Mouse (Mus musculus): ENCODE results near the gene Cds2. TPM values are rescaled to one million over a fixed set of nuclear protein-coding genes. Genes with fewer than 3 reads are reported as not detected.

Cds2 gene
- polyA plus RNA-seq, 1 experiment, result 76.5 TPM

- under 1% methylated on average over 47 of the region's 47 CpGs for WGBS
- peak; percentile 56 for DNase-seq
- TF ChIP-seq CTCF (IDR thresholded peaks at IDR 0.05; ENCODE audit: insufficient read depth, low read length) (no peak), POLR2A (IDR thresholded peaks at IDR 0.05; ENCODE audit: borderline replicate concordance, extremely low read depth, low read depth, low read length) (no peak)
- H3K4me3 ChIP-seq (replicated peaks; ENCODE audit: extremely low read depth, low read depth, low read length), result peak overlapping the region; percentile 87
- peaks cover 5% of the 10 kb centered on the region for H3K4me1 ChIP-seq (ENCODE audit: control insufficient read depth, insufficient read depth, low read length)
Measured at GRCm38 (mm10) chr2:132263421-132264265, 695 bp downstream of the Cds2 start.

GRCm38 (mm10) chr2:132264266-132264710, 1.3 kb downstream of the Cds2 start:
- no peak for DNase-seq
- H3K4me3 ChIP-seq (replicated peaks; ENCODE audit: extremely low read depth, low read depth, low read length), result peak overlapping the region; percentile 87
- peaks cover 8% of the 10 kb centered on the region for H3K4me1 ChIP-seq (ENCODE audit: control insufficient read depth, insufficient read depth, low read length)
- TF ChIP-seq POLR2A (IDR thresholded peaks at IDR 0.05; ENCODE audit: borderline replicate concordance, extremely low read depth, low read depth, low read length), result no peak
- no peak for TF ChIP-seq CTCF (IDR thresholded peaks at IDR 0.05; ENCODE audit: insufficient read depth, low read length)
- WGBS, result 8% methylated on average over 6 of the region's 6 CpGs

- Histone ChIP-seq H3K4me1 (ENCODE audit: control insufficient read depth, insufficient read depth, low read length) (peaks cover 12% of the 10 kb centered on the region), H3K4me3 (replicated peaks; ENCODE audit: extremely low read depth, low read depth, low read length) (no peak overlapping the region)
- TF ChIP-seq POLR2A (IDR thresholded peaks at IDR 0.05; ENCODE audit: borderline replicate concordance, extremely low read depth, low read depth, low read length), result no peak
- no peak for TF ChIP-seq CTCF (IDR thresholded peaks at IDR 0.05; ENCODE audit: insufficient read depth, low read length)
- WGBS, result 64% methylated on average over 9 of the region's 9 CpGs
- no peak for DNase-seq
Measured at GRCm38 (mm10) chr2:132265196-132265595, 2.2 kb downstream of the Cds2 start.

- TF ChIP-seq POLR2A (IDR thresholded peaks at IDR 0.05; ENCODE audit: borderline replicate concordance, extremely low read depth, low read depth, low read length), result no peak
- TF ChIP-seq CTCF (IDR thresholded peaks at IDR 0.05; ENCODE audit: insufficient read depth, low read length), result no peak
- Histone ChIP-seq H3K4me1 (ENCODE audit: control insufficient read depth, insufficient read depth, low read length) (peaks cover 15% of the 10 kb centered on the region), H3K4me3 (replicated peaks; ENCODE audit: extremely low read depth, low read depth, low read length) (no peak overlapping the region)
- no peak for DNase-seq
- 68% methylated on average over 3 of the region's 3 CpGs for WGBS
Measured at GRCm38 (mm10) chr2:132266086-132266485, 3.1 kb downstream of the Cds2 start.

- WGBS, result 65% methylated on average over 3 of the region's 3 CpGs
- H3K4me1 ChIP-seq (ENCODE audit: control insufficient read depth, insufficient read depth, low read length), result peaks cover 17% of the 10 kb centered on the region
- no peak for TF ChIP-seq CTCF (IDR thresholded peaks at IDR 0.05; ENCODE audit: insufficient read depth, low read length)
- TF ChIP-seq POLR2A (IDR thresholded peaks at IDR 0.05; ENCODE audit: borderline replicate concordance, extremely low read depth, low read depth, low read length), result no peak
- no peak overlapping the region for H3K4me3 ChIP-seq (replicated peaks; ENCODE audit: extremely low read depth, low read depth, low read length)
- no peak for DNase-seq
Measured at GRCm38 (mm10) chr2:132269217-132269616, 6.3 kb downstream of the Cds2 start.

- 35% methylated on average over 2 of the region's 2 CpGs for WGBS
- Histone ChIP-seq H3K4me1 (ENCODE audit: control insufficient read depth, insufficient read depth, low read length) (peaks cover 17% of the 10 kb centered on the region), H3K4me3 (replicated peaks; ENCODE audit: extremely low read depth, low read depth, low read length) (no peak overlapping the region)
- TF ChIP-seq POLR2A (IDR thresholded peaks at IDR 0.05; ENCODE audit: borderline replicate concordance, extremely low read depth, low read depth, low read length) (no peak), CTCF (IDR thresholded peaks at IDR 0.05; ENCODE audit: insufficient read depth, low read length) (no peak)
- no peak for DNase-seq
Measured at GRCm38 (mm10) chr2:132270331-132270951, 7.5 kb downstream of the Cds2 start.

- TF ChIP-seq CTCF (IDR thresholded peaks at IDR 0.05; ENCODE audit: insufficient read depth, low read length) (no peak), POLR2A (IDR thresholded peaks at IDR 0.05; ENCODE audit: borderline replicate concordance, extremely low read depth, low read depth, low read length) (no peak)
- Histone ChIP-seq H3K4me1 (ENCODE audit: control insufficient read depth, insufficient read depth, low read length) (peaks cover 12% of the 10 kb centered on the region), H3K4me3 (replicated peaks; ENCODE audit: extremely low read depth, low read depth, low read length) (no peak overlapping the region)
- DNase-seq, result no peak
- 28% methylated on average over 6 of the region's 6 CpGs for WGBS
Measured at GRCm38 (mm10) chr2:132272694-132273389, 9.9 kb downstream of the Cds2 start.

GRCm38 (mm10) chr2:132275527-132275926, 12.6 kb downstream of the Cds2 start:
- no peak overlapping the region for H3K4me3 ChIP-seq (replicated peaks; ENCODE audit: extremely low read depth, low read depth, low read length)
- H3K4me1 ChIP-seq (ENCODE audit: control insufficient read depth, insufficient read depth, low read length), result peaks cover 11% of the 10 kb centered on the region
- TF ChIP-seq CTCF (IDR thresholded peaks at IDR 0.05; ENCODE audit: insufficient read depth, low read length), result 0 out of 2 replicates have a peak, but pooled peaks have one; percentile 12
- TF ChIP-seq POLR2A (IDR thresholded peaks at IDR 0.05; ENCODE audit: borderline replicate concordance, extremely low read depth, low read depth, low read length), result no peak
- no peak for DNase-seq
- 76% methylated on average over 4 of the region's 4 CpGs for WGBS

- TF ChIP-seq CTCF (IDR thresholded peaks at IDR 0.05; ENCODE audit: insufficient read depth, low read length) (no peak), POLR2A (IDR thresholded peaks at IDR 0.05; ENCODE audit: borderline replicate concordance, extremely low read depth, low read depth, low read length) (no peak)
- no peak overlapping the region for H3K4me3 ChIP-seq (replicated peaks; ENCODE audit: extremely low read depth, low read depth, low read length)
- WGBS, result 58% methylated on average over 4 of the region's 4 CpGs
- peaks cover 12% of the 10 kb centered on the region for H3K4me1 ChIP-seq (ENCODE audit: control insufficient read depth, insufficient read depth, low read length)
- no peak for DNase-seq
Measured at GRCm38 (mm10) chr2:132276249-132276648, 13.3 kb downstream of the Cds2 start.
